Mouse (Mus musculus) stomach, postnatal 0 days (tissue): Measurements from ENCODE around the gene B3galnt2.

Experiments
- CTCF ChIP-seq: IDR thresholded peaks from 2 replicates; pipeline ENCODE4 v1.5.1; 2016; ENCODE audit warnings: antibody characterized with exemption, low read depth, mild to moderate bottlenecking, moderate library complexity
- EP300 ChIP-seq: optimal IDR thresholded peaks from 2 replicates; pipeline ENCODE3; 2016; ENCODE audit warnings: antibody characterized with exemption

GRCm38 (mm10) chr13:13968629-13969111 is 14.4 kb downstream of the B3galnt2 start:
- TF ChIP-seq CTCF (no peak), EP300 (peak; percentile 26)
